Mouse (Mus musculus): ENCODE results near the gene Igbp1. TPM values are rescaled to one million over a fixed set of nuclear protein-coding genes. Genes with fewer than 3 reads are reported as not detected.

Igbp1 gene
- total and polyA plus RNA-seq, 3 experiments, result 79.4 to 92.1 TPM; not detected in 1

GRCm38 (mm10) chrX:100504175-100504851, 10.2 kb downstream of the Igbp1 start:
- H3K4me1 ChIP-seq (ENCODE audit: control insufficient read depth in 1 of 2, insufficient read depth in 2 of 2, low read length in 2 of 2), result no peaks in the 10 kb centered on the region
- H3K27me3 ChIP-seq (ENCODE audit: control insufficient read depth in 1 of 2, insufficient read depth in 2 of 2, low read length in 2 of 2), result no peaks in the 10 kb centered on the region
- no peak overlapping the region for H3K4me3 ChIP-seq (ENCODE audit: control insufficient read depth in 1 of 2, insufficient read depth in 1 of 2, low read depth in 2 of 2, low read length in 2 of 2)
- H3K9ac ChIP-seq (ENCODE audit: control insufficient read depth, low read depth, low read length, poor library complexity, severe bottlenecking), result no peak overlapping the region
- TF ChIP-seq MYB (IDR thresholded peaks at IDR 0.05; ENCODE audit: low read depth, low read length), result no peak
- no peak for TF ChIP-seq NELFE (IDR thresholded peaks at IDR 0.05; ENCODE audit: low read depth, low read length)
- no peak for TF ChIP-seq CHD1 (IDR thresholded peaks at IDR 0.05; ENCODE audit: low read depth, low read length)
- TF ChIP-seq JUND (IDR thresholded peaks at IDR 0.05; ENCODE audit: low read depth, low read length), result no peak
- no peak for TF ChIP-seq GABPA (IDR thresholded peaks at IDR 0.05; ENCODE audit: low read depth, low read length)
- TF ChIP-seq TAL1 (IDR thresholded peaks at IDR 0.05; ENCODE audit: low read length), result no peak
- TF ChIP-seq ZKSCAN1 (IDR thresholded peaks at IDR 0.05; ENCODE audit: low read depth, low read length), result no peak
- no peak for TF ChIP-seq NRF1 (IDR thresholded peaks at IDR 0.05; ENCODE audit: insufficient read depth, low read depth, low read length, poor library complexity, severe bottlenecking)
- TF ChIP-seq ETS1 (IDR thresholded peaks at IDR 0.05; ENCODE audit: low read depth, low read length), result no peak
- TF ChIP-seq EP300 (IDR thresholded peaks at IDR 0.05; ENCODE audit: low read depth in 1 of 2, low read length in 2 of 2), result no peak
- no peak for TF ChIP-seq GATA1 (IDR thresholded peaks at IDR 0.05; ENCODE audit: low read depth, low read length)
- no peak for TF ChIP-seq MEF2A (IDR thresholded peaks at IDR 0.05; ENCODE audit: extremely low read depth, insufficient replicate concordance, low read depth, low read length, poor library complexity, severe bottlenecking)
- no peak for TF ChIP-seq CTCF (IDR thresholded peaks at IDR 0.05 in 2 of 3, conservative IDR thresholded peaks at IDR 0.05 in 1 of 3; ENCODE audit: control insufficient read depth in 1 of 3, insufficient read depth in 1 of 3, low read depth in 2 of 3, low read length in 3 of 3, poor library complexity in 1 of 3, severe bottlenecking in 1 of 3)
- TF ChIP-seq TCF12 (IDR thresholded peaks at IDR 0.05; ENCODE audit: low read depth, low read length), result no peak
- no peak for TF ChIP-seq ZMIZ1 (IDR thresholded peaks at IDR 0.05; ENCODE audit: low read depth, low read length)
- no peak for TF ChIP-seq RAD21 (IDR thresholded peaks at IDR 0.05; ENCODE audit: low read depth, low read length)
- TF ChIP-seq SIN3A (IDR thresholded peaks at IDR 0.05; ENCODE audit: low read length), result no peak
- TF ChIP-seq BHLHE40 (IDR thresholded peaks at IDR 0.05; ENCODE audit: borderline replicate concordance, low read depth, low read length), result no peak
- TF ChIP-seq E2F4 (IDR thresholded peaks at IDR 0.05; ENCODE audit: borderline replicate concordance, low read depth, low read length), result no peak
- TF ChIP-seq ZNF384 (IDR thresholded peaks at IDR 0.05; ENCODE audit: low read depth, low read length), result no peak
- H3K27ac ChIP-seq (ENCODE audit: control insufficient read depth, low read depth, low read length), result no peak overlapping the region
- no peaks in the 10 kb centered on the region for H3K9me3 ChIP-seq (replicated peaks; ENCODE audit: insufficient read depth, low read length)
- no peaks in the 10 kb centered on the region for H3K79me2 ChIP-seq (ENCODE audit: control insufficient read depth, insufficient read depth, low read length, poor library complexity)
- DNase-seq (ENCODE audit: low read depth, low spot score), result no peak
- no peaks in the 10 kb centered on the region for H3K36me3 ChIP-seq (ENCODE audit: control insufficient read depth in 1 of 2, insufficient read depth in 2 of 2, low read length in 2 of 2)

GRCm38 (mm10) chrX:100508164-100508563, 14.1 kb downstream of the Igbp1 start:
- no peaks in the 10 kb centered on the region for H3K4me1 ChIP-seq (ENCODE audit: control insufficient read depth in 1 of 2, insufficient read depth in 2 of 2, low read length in 2 of 2)
- no peak overlapping the region for H3K9ac ChIP-seq (ENCODE audit: control insufficient read depth, low read depth, low read length, poor library complexity, severe bottlenecking)
- TF ChIP-seq ELF1 (IDR thresholded peaks at IDR 0.05; ENCODE audit: low read depth, low read length), result no peak
- TF ChIP-seq EP300 (IDR thresholded peaks at IDR 0.05; ENCODE audit: low read depth in 1 of 2, low read length in 2 of 2), result no peak
- TF ChIP-seq MYC (IDR thresholded peaks at IDR 0.05; ENCODE audit: low read depth, low read length), result no peak
- no peak for TF ChIP-seq HCFC1 (IDR thresholded peaks at IDR 0.05; ENCODE audit: low read depth, low read length)
- TF ChIP-seq NRF1 (IDR thresholded peaks at IDR 0.05; ENCODE audit: insufficient read depth, low read depth, low read length, poor library complexity, severe bottlenecking), result no peak
- no peak for DNase-seq (ENCODE audit: low read depth, low spot score)
- H3K36me3 ChIP-seq (ENCODE audit: control insufficient read depth in 1 of 2, insufficient read depth in 2 of 2, low read length in 2 of 2), result no peaks in the 10 kb centered on the region
- no peaks in the 10 kb centered on the region for H3K27me3 ChIP-seq (ENCODE audit: control insufficient read depth in 1 of 2, insufficient read depth in 2 of 2, low read length in 2 of 2)
- H3K27ac ChIP-seq (ENCODE audit: control insufficient read depth, low read depth, low read length), result no peak overlapping the region
- no peak overlapping the region for H3K4me3 ChIP-seq (ENCODE audit: control insufficient read depth in 1 of 2, insufficient read depth in 1 of 2, low read depth in 2 of 2, low read length in 2 of 2)
- no peaks in the 10 kb centered on the region for H3K9me3 ChIP-seq (replicated peaks; ENCODE audit: insufficient read depth, low read length)
- no peaks in the 10 kb centered on the region for H3K79me2 ChIP-seq (ENCODE audit: control insufficient read depth, insufficient read depth, low read length, poor library complexity)
